ENCODE assay signal across 20 mouse cellular contexts in the genomic region with DNA sequence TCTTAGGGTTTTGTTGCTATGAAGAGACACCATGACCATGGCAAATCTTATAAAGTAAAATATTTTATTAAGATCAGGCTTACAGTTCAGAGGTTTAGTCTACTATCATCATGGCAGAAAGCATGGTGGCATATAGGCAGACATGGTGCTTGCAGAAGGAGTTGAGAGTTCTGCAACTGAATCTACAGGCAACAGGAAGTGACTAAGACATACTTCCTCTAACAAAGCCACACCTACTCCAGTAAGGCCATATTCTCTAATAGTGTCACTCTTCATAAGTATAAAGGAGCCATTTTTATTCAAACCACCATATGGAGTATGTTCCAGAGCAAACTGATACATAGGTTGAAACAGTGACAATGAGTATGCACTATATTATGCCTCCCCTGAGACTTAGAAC.
"Had no signal": no experiment of that assay in that cellular context is flagged by ENCODE, and none has a peak within 500 bp of the region (broad histone marks: within the 10 kb centered on the region; RNA-seq: fewer than 3 reads in every experiment).

No protein-coding gene starts in this region.

- DNase-seq: cerebellum, adult 9-10 months; cerebellum, adult 9-11 months; cerebellum, postnatal 10 days; cerebellum, postnatal 14 days; cerebellum, postnatal 25 days; cerebellum, postnatal 36 days; embryo, embryonic 11 days; forebrain, postnatal 0 days; gastrocnemius, adult 2 months; gastrocnemius, postnatal 10 days; gastrocnemius, postnatal 14 days; gastrocnemius, postnatal 25 days; gastrocnemius, postnatal 36 days; heart, adult 11 months; heart, adult 18-20 months; heart, adult 2 months had no signal

- ATAC-seq: forebrain, embryonic 13.5 days; forebrain, embryonic 14.5 days; forebrain, embryonic 15.5 days; forebrain, embryonic 16.5 days; forebrain, postnatal 0 days had no signal
